Mouse (Mus musculus): ENCODE results near the gene Neurod4. TPM values are rescaled to one million over a fixed set of nuclear protein-coding genes. Genes with fewer than 3 reads are reported as not detected.
A peak's percentile ranks its signal among the peaks of the same experiment; 100 is the strongest.

Neurod4 gene
- total RNA-seq, 2 experiments from 2014 or later: not detected

DNA sequence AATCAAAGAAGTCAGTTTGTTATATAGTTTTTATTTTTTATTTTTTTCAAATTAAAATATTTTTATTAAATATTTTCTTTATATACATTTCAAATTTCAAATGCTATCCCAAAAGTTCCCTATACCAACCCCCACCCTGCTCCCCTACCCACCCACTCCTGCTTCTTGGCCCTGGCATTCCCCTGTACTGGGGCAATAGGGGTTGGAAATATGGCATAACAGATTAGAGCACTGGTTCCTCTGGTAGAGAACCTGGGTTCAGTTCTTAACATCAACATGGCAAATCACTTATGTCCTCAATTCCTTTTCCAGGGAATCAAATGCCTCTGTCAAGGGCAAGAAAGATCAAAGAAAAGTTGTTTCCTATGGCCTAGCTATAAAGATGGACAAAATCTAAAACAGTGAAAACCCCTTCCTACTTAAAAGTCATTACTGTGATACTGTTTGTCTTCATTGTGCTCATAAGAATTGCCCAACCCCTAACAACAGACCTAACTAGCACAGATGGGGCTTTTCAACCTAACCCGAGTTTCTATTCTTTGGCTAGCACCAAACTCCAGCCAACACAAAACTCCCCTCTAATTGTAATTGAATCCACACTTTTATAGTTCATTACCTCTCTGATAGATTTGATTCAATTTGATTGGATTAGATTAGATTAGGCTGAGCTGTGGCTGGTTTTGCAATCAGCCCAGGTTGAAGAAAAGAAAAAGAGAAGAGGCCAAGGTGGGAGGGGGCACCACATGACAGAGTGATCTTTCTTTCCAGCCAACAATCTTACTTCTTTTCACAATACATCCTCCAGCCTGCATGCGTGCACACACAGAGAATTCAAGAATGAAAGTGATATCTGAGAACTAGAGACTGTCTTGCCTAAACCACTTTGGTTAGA, 41.5 kb downstream of the Neurod4 start:
- no peak for DNase-seq

DNA sequence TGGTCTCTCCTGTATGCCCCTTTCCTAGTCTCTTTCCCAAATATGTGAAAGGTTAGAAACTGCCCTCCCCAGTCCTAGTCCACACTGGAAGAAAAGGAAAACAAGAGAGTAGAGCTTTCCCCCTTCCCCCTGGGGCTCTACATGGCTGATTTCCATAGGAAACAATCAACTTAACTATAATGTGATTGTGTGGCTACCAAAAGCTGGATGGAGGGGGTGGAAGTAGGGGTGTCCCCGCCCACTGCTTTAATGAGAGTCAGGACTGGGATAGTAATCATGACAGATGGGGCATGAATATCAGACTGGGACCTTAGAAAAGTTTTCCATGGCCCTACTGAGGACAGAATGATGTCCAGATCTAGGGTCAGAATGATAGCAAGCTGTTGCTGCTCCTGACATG, 45.5 kb downstream of the Neurod4 start:
- no peak for DNase-seq

GRCm38 (mm10) chr10:130232117-130232516, 47.9 kb downstream of the Neurod4 start:
- no peak for DNase-seq

- no peak for DNase-seq
Measured at GRCm38 (mm10) chr10:130229584-130229983, 50.5 kb downstream of the Neurod4 start.

- DNase-seq: peak; percentile 2 to 17
Measured at GRCm38 (mm10) chr10:130228246-130228645, 51.8 kb downstream of the Neurod4 start.

DNA sequence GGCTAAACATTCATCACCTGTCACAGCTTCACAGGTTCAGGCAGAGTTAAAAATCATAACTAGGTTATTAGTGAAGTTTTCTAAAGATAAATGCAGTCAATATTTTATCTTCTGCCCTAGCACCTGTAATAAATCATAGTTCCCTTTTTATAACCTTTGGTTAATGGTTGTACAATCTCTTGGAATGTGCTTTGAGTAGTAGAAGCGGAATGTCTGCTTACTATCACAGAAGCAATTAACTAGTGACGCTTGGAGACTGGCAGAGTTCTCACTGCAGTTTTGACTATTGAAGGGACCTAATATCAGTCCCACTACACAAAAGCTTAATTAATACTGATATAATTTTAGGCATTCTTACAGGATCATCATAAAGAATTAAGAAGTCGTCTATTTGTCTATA, 55.0 kb downstream of the Neurod4 start:
- no peak for DNase-seq

Other genes with a start within 250 kb of the Neurod4 start
- gene Olfr821, start 249.9 kb downstream of the Neurod4 start, total RNA-seq (2021): not detected
- not detected for gene Olfr822, start 209.0 kb downstream of the Neurod4 start, total RNA-seq (2021)
- not detected for gene Olfr823, start 164.9 kb downstream of the Neurod4 start, total RNA-seq (2021)
- not detected for gene Olfr824, start 150.2 kb downstream of the Neurod4 start, total RNA-seq (2021)
- gene Olfr825, start 113.5 kb downstream of the Neurod4 start, total RNA-seq (2021): not detected
- gene Olfr826, start 96.1 kb downstream of the Neurod4 start, total RNA-seq (2021): not detected
- not detected for gene Olfr827, start 65.8 kb downstream of the Neurod4 start, total RNA-seq (2021)
- 1 to 10 TPM in 1 of 2 experiments, under 1 TPM in 1; 0.37 to 3.2 TPM for gene Tespa1, start 42.6 kb upstream of the Neurod4 start, total RNA-seq (2021)
- gene Vmn2r84, start 114.1 kb upstream of the Neurod4 start, total RNA-seq (2021): not detected
- not detected for gene Vmn2r85, start 149.5 kb upstream of the Neurod4 start, total RNA-seq (2021)
- gene Vmn2r86, start 175.8 kb upstream of the Neurod4 start, total RNA-seq (2021): not detected
- not detected for gene Vmn2r87, start 217.2 kb upstream of the Neurod4 start, total RNA-seq (2021)

Measured in heart, adult 18-20 months (tissue).